Mouse (Mus musculus): ENCODE results near the gene Lnpep.
"Not testable (repeated sequence)": the region's sequence is repeated elsewhere in the genome, so short reads cannot be mapped to it uniquely, and the experiment has no call there.

Lnpep gene

GRCm38 (mm10) chr17:17516384-17517016, 108.3 kb downstream of the Lnpep start:
- in situ Hi-C loops (cut with MboI; ENCODE audit: low pct_unique_long_range_greater_than_20kb in 1 of 2, low sequenced_read_pairs in 2 of 2, unreplicated experiment in 1 of 2) = loop anchor here in 1 of 2 experiments (10.0 kb wide), 1 partner anchor 112 kb away; the partner anchor contains the start of gene Lix1

GRCm38 (mm10) chr17:17506677-17507076, 118.2 kb downstream of the Lnpep start:
- in situ Hi-C loops (cut with MboI; ENCODE audit: low pct_unique_long_range_greater_than_20kb in 1 of 2, low sequenced_read_pairs in 2 of 2, unreplicated experiment in 1 of 2) = no loop called here

GRCm38 (mm10) chr17:17499278-17499677, 125.6 kb downstream of the Lnpep start:
- in situ Hi-C loops (cut with MboI; ENCODE audit: low pct_unique_long_range_greater_than_20kb in 1 of 2, low sequenced_read_pairs in 2 of 2, unreplicated experiment in 1 of 2) = no loop called here

- in situ Hi-C loops (cut with MboI; ENCODE audit: low pct_unique_long_range_greater_than_20kb in 1 of 2, low sequenced_read_pairs in 2 of 2, unreplicated experiment in 1 of 2) = no loop called here
These were observed 126.0 kb downstream of the Lnpep start for GRCm38 (mm10) chr17:17498848-17499247.

GRCm38 (mm10) chr17:17496730-17497129, 128.1 kb downstream of the Lnpep start:
- in situ Hi-C loops (cut with MboI; ENCODE audit: low pct_unique_long_range_greater_than_20kb in 1 of 2, low sequenced_read_pairs in 2 of 2, unreplicated experiment in 1 of 2) = no loop called here

- in situ Hi-C loops (cut with MboI; ENCODE audit: low pct_unique_long_range_greater_than_20kb in 1 of 2, low sequenced_read_pairs in 2 of 2, unreplicated experiment in 1 of 2) = not testable (repeated sequence)
These were observed 128.6 kb downstream of the Lnpep start for GRCm38 (mm10) chr17:17496234-17496633.

- in situ Hi-C loops (cut with MboI; ENCODE audit: low pct_unique_long_range_greater_than_20kb in 1 of 2, low sequenced_read_pairs in 2 of 2, unreplicated experiment in 1 of 2) = no loop called here
These were observed 132.7 kb downstream of the Lnpep start for GRCm38 (mm10) chr17:17492116-17492515.

GRCm38 (mm10) chr17:17491622-17492001, 133.2 kb downstream of the Lnpep start:
- in situ Hi-C loops (cut with MboI; ENCODE audit: low pct_unique_long_range_greater_than_20kb in 1 of 2, low sequenced_read_pairs in 2 of 2, unreplicated experiment in 1 of 2) = no loop called here

GRCm38 (mm10) chr17:17490820-17491621, 133.8 kb downstream of the Lnpep start:
- in situ Hi-C loops (cut with MboI; ENCODE audit: low pct_unique_long_range_greater_than_20kb in 1 of 2, low sequenced_read_pairs in 2 of 2, unreplicated experiment in 1 of 2) = no loop called here

GRCm38 (mm10) chr17:17485789-17486188, 139.1 kb downstream of the Lnpep start:
- in situ Hi-C loops (cut with MboI; ENCODE audit: low pct_unique_long_range_greater_than_20kb in 1 of 2, low sequenced_read_pairs in 2 of 2, unreplicated experiment in 1 of 2) = no loop called here

Data from mouse embryonic stem cell (cell line).